Mouse (Mus musculus) hindbrain, embryonic 13.5 days (tissue): ENCODE data around the gene Ubxn10. TPM values are rescaled to one million over a fixed set of nuclear protein-coding genes. Genes with fewer than 3 reads are reported as not detected.

Source experiments
- ATAC-seq: fragments of 200-750 bp; cut with Nextera tagmentation; 2 replicates; pipeline ENCODE4 v1.8.0; 2017; ENCODE audit warnings: moderate TSS enrichment; ENCODE audit not compliant: low FRiP score
- H3K27ac ChIP-seq: fragments of 300-500 bp; sonication (generic); 2 replicates; pipeline ENCODE4 v1.5.1; 2015; ENCODE audit warnings: inconsistent platforms, mild to moderate bottlenecking, moderate library complexity
- H3K27me3 ChIP-seq: fragments of 300-500 bp; sonication (generic); 2 replicates; pipeline ENCODE4 v1.6.1; 2015; ENCODE audit warnings: mild to moderate bottlenecking, inconsistent platforms
- H3K36me3 ChIP-seq: fragments of 300-500 bp; sonication (generic); 2 replicates; pipeline ENCODE4 v1.6.1; 2015; ENCODE audit warnings: mild to moderate bottlenecking, inconsistent platforms
- H3K4me1 ChIP-seq: fragments of 300-500 bp; sonication (generic); replicated peaks from 2 replicates; pipeline ENCODE4 v1.6.1; 2015; ENCODE audit warnings: inconsistent platforms
- H3K4me2 ChIP-seq: fragments of 300-500 bp; sonication (generic); 2 replicates; pipeline ENCODE4 v1.6.1; 2015; ENCODE audit warnings: inconsistent platforms, mild to moderate bottlenecking, moderate library complexity
- H3K4me3 ChIP-seq: fragments of 300-500 bp; sonication (generic); 2 replicates; pipeline ENCODE4 v1.5.1; 2015; ENCODE audit warnings: mild to moderate bottlenecking, inconsistent platforms
- H3K9ac ChIP-seq: fragments of 300-500 bp; sonication (generic); 2 replicates; pipeline ENCODE4 v1.6.1; 2015; ENCODE audit warnings: mild to moderate bottlenecking, inconsistent platforms
- H3K9me3 ChIP-seq: fragments of 300-500 bp; sonication (generic); 2 replicates; pipeline ENCODE4 v1.6.1; 2016; ENCODE audit warnings: inconsistent platforms
- WGBS: fragments of 180-500 bp; shearing (Covaris S2); methylation state at CpG from one replicate; pipeline ENCODE4 v1.1.7; 2015; 5-methylcytosine and 5-hydroxymethylcytosine counted together
- polyA plus RNA-seq: library from polyadenylated mRNA; unstranded; fragments of >200 nt; fragmentation: Nextera tagmentation; extraction: Ambion mirVana; gene quantifications from 2 replicates; pipeline ENCODE4 v1.2.1, GENCODE M21; 2015

Gene Ubxn10
- polyA plus RNA-seq = 3.8 and 4.1 TPM in 2 replicates

- H3K36me3 ChIP-seq = no peaks in the 10 kb centered on the region
- peaks cover 27% of the 10 kb centered on the region for H3K4me1 ChIP-seq
- no peak within 1 kb of the TSS for H3K4me3 ChIP-seq
- no peaks in the 10 kb centered on the region for H3K9me3 ChIP-seq
- no peak within 1 kb of the TSS for H3K4me2 ChIP-seq
- H3K27ac ChIP-seq = no peak within 1 kb of the TSS
- WGBS = 72% methylated on average over 7 of the region's 7 CpGs
- H3K9ac ChIP-seq = 0 out of 2 replicates have a peak within 1 kb of the TSS, but pooled peaks have one; percentile 35
- ATAC-seq = no peak
- no peaks in the 10 kb centered on the region for H3K27me3 ChIP-seq
These were observed at the start of gene Ubxn10 for GRCm38 (mm10) chr4:138737031-138737430. Gene Ubxn10, minus strand, starts transcription at chr4:138737167.

- no peak for ATAC-seq
These were observed 49.2 kb upstream of the Ubxn10 start for GRCm38 (mm10) chr4:138786141-138786540.

GRCm38 (mm10) chr4:138785721-138786120 lies 48.8 kb upstream of the Ubxn10 start:
- no peaks in the 10 kb centered on the region for H3K9me3 ChIP-seq
- 55% methylated on average over 4 of the region's 4 CpGs for WGBS
- no peak overlapping the region for H3K27ac ChIP-seq
- no peak overlapping the region for H3K4me3 ChIP-seq
- no peaks in the 10 kb centered on the region for H3K36me3 ChIP-seq
- H3K4me2 ChIP-seq = no peak overlapping the region
- H3K4me1 ChIP-seq = no peaks in the 10 kb centered on the region
- no peak for ATAC-seq
- H3K9ac ChIP-seq = no peak overlapping the region
- no peaks in the 10 kb centered on the region; the same call in 1 of the 2 replicates for H3K27me3 ChIP-seq

More at GRCm38 (mm10) chr4:138786141-138786540, 49.2 kb upstream of the Ubxn10 start:
- H3K9ac ChIP-seq = no peak overlapping the region
- H3K27ac ChIP-seq = no peak overlapping the region
- no peaks in the 10 kb centered on the region for H3K36me3 ChIP-seq
- no peaks in the 10 kb centered on the region; the same call in 1 of the 2 replicates for H3K27me3 ChIP-seq
- H3K4me1 ChIP-seq = no peaks in the 10 kb centered on the region
- no peak overlapping the region for H3K4me2 ChIP-seq
- no peaks in the 10 kb centered on the region for H3K9me3 ChIP-seq
- WGBS = 75% methylated on average over 4 of the region's 4 CpGs
- no peak overlapping the region for H3K4me3 ChIP-seq

GRCm38 (mm10) chr4:138782098-138782497 lies 45.1 kb upstream of the Ubxn10 start:
- no peak overlapping the region for H3K9ac ChIP-seq
- ATAC-seq = no peak
- H3K27me3 ChIP-seq = no peaks in the 10 kb centered on the region
- H3K36me3 ChIP-seq = no peaks in the 10 kb centered on the region
- H3K4me2 ChIP-seq = no peak overlapping the region
- no peaks in the 10 kb centered on the region for H3K9me3 ChIP-seq
- H3K4me3 ChIP-seq = no peak overlapping the region
- peaks cover 14% of the 10 kb centered on the region for H3K4me1 ChIP-seq
- WGBS = 81% methylated on average over 6 of the region's 6 CpGs
- no peak overlapping the region for H3K27ac ChIP-seq

- no peak overlapping the region for H3K4me3 ChIP-seq
- H3K27me3 ChIP-seq = no peaks in the 10 kb centered on the region
- H3K9ac ChIP-seq = no peak overlapping the region
- no peak overlapping the region for H3K27ac ChIP-seq
- no peaks in the 10 kb centered on the region for H3K36me3 ChIP-seq
- H3K9me3 ChIP-seq = no peaks in the 10 kb centered on the region
- no peak for ATAC-seq
- H3K4me1 ChIP-seq = peaks cover 15% of the 10 kb centered on the region
- H3K4me2 ChIP-seq = no peak overlapping the region
- 90% methylated on average over 5 of the region's 5 CpGs for WGBS
These were observed 43.3 kb upstream of the Ubxn10 start for GRCm38 (mm10) chr4:138780300-138780699.

- no peak; the same call in 1 of the 2 replicates for ATAC-seq
- WGBS = 41% methylated on average over 20 of the region's 20 CpGs
These were observed 40.7 kb upstream of the Ubxn10 start for GRCm38 (mm10) chr4:138777417-138778407.

GRCm38 (mm10) chr4:138775435-138775834 lies 38.5 kb upstream of the Ubxn10 start, which contains the start of gene Pla2g2d:
Gene Pla2g2d, plus strand, starts transcription at chr4:138775735.
- Histone ChIP-seq H3K27ac (peak within 1 kb of the TSS; percentile 78), H3K4me3 (no peak within 1 kb of the TSS), H3K4me1 (peaks cover 15% of the 10 kb centered on the region), H3K27me3 (no peaks in the 10 kb centered on the region), H3K9ac (no peak within 1 kb of the TSS), H3K9me3 (no peaks in the 10 kb centered on the region), H3K4me2 (no peak within 1 kb of the TSS), H3K36me3 (no peaks in the 10 kb centered on the region)
- no peak for ATAC-seq
- WGBS = 94% methylated on average over 6 of the region's 6 CpGs

More at GRCm38 (mm10) chr4:138777417-138778407, 40.7 kb upstream of the Ubxn10 start:
- H3K36me3 ChIP-seq = no peaks in the 10 kb centered on the region
- H3K4me1 ChIP-seq = peaks cover 15% of the 10 kb centered on the region
- peak overlapping the region; percentile 78 for H3K27ac ChIP-seq
- H3K4me2 ChIP-seq = no peak overlapping the region
- no peak overlapping the region for H3K4me3 ChIP-seq
- H3K27me3 ChIP-seq = no peaks in the 10 kb centered on the region
- no peak overlapping the region for H3K9ac ChIP-seq
- H3K9me3 ChIP-seq = no peaks in the 10 kb centered on the region

- WGBS = 87% methylated on average over 5 of the region's 5 CpGs
- H3K27me3 ChIP-seq = no peaks in the 10 kb centered on the region
- H3K36me3 ChIP-seq = no peaks in the 10 kb centered on the region
- no peak for ATAC-seq
- peaks cover 3% of the 10 kb centered on the region for H3K4me1 ChIP-seq
- no peak overlapping the region for H3K27ac ChIP-seq
- H3K9me3 ChIP-seq = no peaks in the 10 kb centered on the region
- H3K9ac ChIP-seq = no peak overlapping the region
- H3K4me3 ChIP-seq = no peak overlapping the region
- H3K4me2 ChIP-seq = no peak overlapping the region
These were observed 35.4 kb upstream of the Ubxn10 start for GRCm38 (mm10) chr4:138772386-138772785.

- no peaks in the 10 kb centered on the region for H3K9me3 ChIP-seq
- 91% methylated on average over 10 of the region's 10 CpGs for WGBS
- H3K4me1 ChIP-seq = no peaks in the 10 kb centered on the region
- no peaks in the 10 kb centered on the region for H3K36me3 ChIP-seq
- no peak overlapping the region for H3K4me3 ChIP-seq
- ATAC-seq = no peak
- no peak overlapping the region for H3K4me2 ChIP-seq
- H3K9ac ChIP-seq = no peak overlapping the region
- no peak overlapping the region for H3K27ac ChIP-seq
- no peaks in the 10 kb centered on the region for H3K27me3 ChIP-seq
These were observed 35.0 kb upstream of the Ubxn10 start for GRCm38 (mm10) chr4:138771970-138772369.

GRCm38 (mm10) chr4:138762266-138762665 lies 25.3 kb upstream of the Ubxn10 start:
- no peak overlapping the region for H3K9ac ChIP-seq
- peaks cover 3% of the 10 kb centered on the region; the same call in 1 of the 2 replicates for H3K4me1 ChIP-seq
- no peaks in the 10 kb centered on the region for H3K36me3 ChIP-seq
- no peaks in the 10 kb centered on the region for H3K27me3 ChIP-seq
- no peak overlapping the region for H3K4me3 ChIP-seq
- H3K4me2 ChIP-seq = no peak overlapping the region
- no peak overlapping the region for H3K27ac ChIP-seq
- 86% methylated on average over 9 of the region's 9 CpGs for WGBS
- H3K9me3 ChIP-seq = no peaks in the 10 kb centered on the region
- no peak for ATAC-seq

- H3K9ac ChIP-seq = no peak within 1 kb of the TSS
- ATAC-seq = no peak
- no peaks in the 10 kb centered on the region for H3K27me3 ChIP-seq
- 44% methylated on average over 8 of the region's 8 CpGs for WGBS
- no peaks in the 10 kb centered on the region for H3K36me3 ChIP-seq
- peaks cover 22% of the 10 kb centered on the region for H3K4me1 ChIP-seq
- H3K4me2 ChIP-seq = no peak within 1 kb of the TSS
- no peaks in the 10 kb centered on the region for H3K9me3 ChIP-seq
- peak within 1 kb of the TSS; percentile 35; the same call in 1 of the 2 replicates for H3K27ac ChIP-seq
- H3K4me3 ChIP-seq = no peak within 1 kb of the TSS
These were observed 20.4 kb upstream of the Ubxn10 start, which contains the start of gene Pla2g2f for GRCm38 (mm10) chr4:138757416-138757815. Gene Pla2g2f, minus strand, starts transcription at chr4:138757626.

GRCm38 (mm10) chr4:138755983-138756382 lies 19.0 kb upstream of the Ubxn10 start:
- ATAC-seq = no peak
- Histone ChIP-seq H3K27me3 (no peaks in the 10 kb centered on the region), H3K9me3 (no peaks in the 10 kb centered on the region), H3K9ac (0 out of 2 replicates have a peak overlapping the region, but pooled peaks have one; percentile 0), H3K4me3 (no peak overlapping the region), H3K36me3 (no peaks in the 10 kb centered on the region), H3K27ac (peak overlapping the region; percentile 52; the same call in 1 of the 2 replicates), H3K4me2 (no peak overlapping the region), H3K4me1 (peaks cover 22% of the 10 kb centered on the region)
- 75% methylated on average over 11 of the region's 11 CpGs for WGBS
